In genomic region chr14:51929309-51929943, GRCm38 (mm10) we compare ENCODE assay signal across 9 mouse cellular contexts. TPM values are rescaled to one million over a fixed set of nuclear protein-coding genes. Genes with fewer than 3 reads are reported as not detected.
DNase-seq lines count a peak whose midpoint lies in the region; ATAC-seq and TF ChIP-seq lines count a peak whose summit lies in the region.
"Had no signal": no experiment of that assay in that cellular context is flagged by ENCODE, and none has a peak within 500 bp of the region (broad histone marks: within the 10 kb centered on the region; RNA-seq: fewer than 3 reads in every experiment).

No protein-coding gene starts in this region.

- H3K4me3 ChIP-seq in neural tube, embryonic 15.5 days (replicated peaks) = no peak overlapping the region
- no peak overlapping the region for H3K4me3 ChIP-seq in kidney, embryonic 16.5 days (ENCODE audit: low read length)
- H3K4me3 ChIP-seq in lung, embryonic 15.5 days = no peak overlapping the region
- no peak overlapping the region for H3K4me3 ChIP-seq in testis, adult 2 months (ENCODE audit: control insufficient read depth, low read depth, low read length)
- no peak overlapping the region for H3K4me3 ChIP-seq in thymus, adult 2 months (ENCODE audit: control insufficient read depth, insufficient read depth, low read length)

- peak overlapping the region; percentile 67 for H3K27ac ChIP-seq in neural tube, embryonic 15.5 days (replicated peaks)
- no peak overlapping the region for H3K27ac ChIP-seq in kidney, embryonic 16.5 days (ENCODE audit: low read length)
- peak overlapping the region; percentile 63 for H3K27ac ChIP-seq in lung, embryonic 15.5 days
- H3K27ac ChIP-seq in testis, adult 2 months (ENCODE audit: control insufficient read depth, insufficient read depth, low read depth, low read length) = peak overlapping the region; percentile 40; the same call in 1 of the 2 replicates
- no peak overlapping the region for H3K27ac ChIP-seq in thymus, adult 2 months (ENCODE audit: control insufficient read depth, insufficient read depth, low read length)

- no peaks in the 10 kb centered on the region for H3K27me3 ChIP-seq in neural tube, embryonic 15.5 days (replicated peaks)
- no peaks in the 10 kb centered on the region for H3K27me3 ChIP-seq in kidney, embryonic 16.5 days (ENCODE audit: insufficient read depth, low read length)
- no peaks in the 10 kb centered on the region for H3K27me3 ChIP-seq in lung, embryonic 15.5 days
- no peaks in the 10 kb centered on the region for H3K27me3 ChIP-seq in testis, adult 2 months (ENCODE audit: control insufficient read depth, insufficient read depth, low read length)
- H3K27me3 ChIP-seq in thymus, adult 2 months (ENCODE audit: control insufficient read depth, insufficient read depth, low read length) = no peaks in the 10 kb centered on the region

- no peak overlapping the region for H3K4me2 ChIP-seq in neural tube, embryonic 15.5 days
- no peak overlapping the region for H3K4me2 ChIP-seq in kidney, embryonic 16.5 days (replicated peaks; ENCODE audit: low read depth, low read length)
- H3K4me2 ChIP-seq in lung, embryonic 15.5 days = peak overlapping the region; percentile 21; the same call in 1 of the 2 replicates

- 0 out of 2 replicates have a peak, but pooled peaks cover 2% of the 10 kb centered on the region for H3K4me1 ChIP-seq in neural tube, embryonic 15.5 days
- 0 out of 2 replicates have a peak, but pooled peaks cover 4% of the 10 kb centered on the region for H3K4me1 ChIP-seq in kidney, embryonic 16.5 days (ENCODE audit: insufficient read depth, low read length)
- peaks cover 25% of the 10 kb centered on the region for H3K4me1 ChIP-seq in lung, embryonic 15.5 days
- peaks cover 1% of the 10 kb centered on the region; the same call in 1 of the 2 replicates for H3K4me1 ChIP-seq in testis, adult 2 months (ENCODE audit: control insufficient read depth, insufficient read depth, low read length)
- no peaks in the 10 kb centered on the region for H3K4me1 ChIP-seq in thymus, adult 2 months (replicated peaks; ENCODE audit: control insufficient read depth, insufficient read depth, low read length)

- WGBS in neural tube, embryonic 15.5 days = 88% methylated on average over 8 of the region's 8 CpGs
- 78% methylated on average over 8 of the region's 8 CpGs for WGBS in kidney, embryonic 16.5 days
- WGBS in lung, embryonic 15.5 days = 54% methylated on average over 8 of the region's 8 CpGs
- WGBS in thymus, adult 2 months = 93% methylated on average over 8 of the region's 8 CpGs

- no peaks in the 10 kb centered on the region for H3K9me3 ChIP-seq in neural tube, embryonic 15.5 days (replicated peaks)
- H3K9me3 ChIP-seq in kidney, embryonic 16.5 days (ENCODE audit: low read length) = no peaks in the 10 kb centered on the region
- H3K9me3 ChIP-seq in lung, embryonic 15.5 days = no peaks in the 10 kb centered on the region

- TF ChIP-seq CTCF in testis, adult 2 months (IDR thresholded peaks at IDR 0.05; ENCODE audit: control insufficient read depth, insufficient read depth, insufficient replicate concordance, low read depth, low read length) = no peak
- TF ChIP-seq CTCF in thymus, adult 2 months (IDR thresholded peaks at IDR 0.05; ENCODE audit: borderline replicate concordance, control insufficient read depth, extremely low read depth, insufficient read depth, low read length, poor library complexity) = no peak

- peak; percentile 55 for DNase-seq in adrenal gland, postnatal 14 days
- DNase-seq in adrenal gland, postnatal 4 days (ENCODE audit: low spot score in 2 of 2) = no peak
- no peak for DNase-seq in neural tube, embryonic 10.5 days (ENCODE audit: extremely low spot score, low spot score)
- no peak for DNase-seq in thymus, adult 2 months

- no peaks in the 10 kb centered on the region for H3K36me3 ChIP-seq in neural tube, embryonic 15.5 days
- H3K36me3 ChIP-seq in kidney, embryonic 16.5 days (ENCODE audit: insufficient read depth, low read length) = no peaks in the 10 kb centered on the region
- H3K36me3 ChIP-seq in lung, embryonic 15.5 days = no peaks in the 10 kb centered on the region
- H3K36me3 ChIP-seq in testis, adult 2 months (ENCODE audit: control insufficient read depth, insufficient read depth, low read length) = no peaks in the 10 kb centered on the region
- H3K36me3 ChIP-seq in thymus, adult 2 months (ENCODE audit: control insufficient read depth, insufficient read depth, low read length) = no peaks in the 10 kb centered on the region

- no peak overlapping the region for H3K9ac ChIP-seq in neural tube, embryonic 15.5 days (replicated peaks)
- H3K9ac ChIP-seq in kidney, embryonic 16.5 days (replicated peaks; ENCODE audit: low read length) = no peak overlapping the region
- no peak overlapping the region for H3K9ac ChIP-seq in lung, embryonic 15.5 days

- ATAC-seq in neural tube, embryonic 15.5 days (ENCODE audit: low FRiP score) = peak; percentile 48; the same call in 1 of the 2 replicates
- 0 out of 2 replicates have a peak, but pooled peaks have one; percentile 44 for ATAC-seq in kidney, embryonic 16.5 days (ENCODE audit: low FRiP score, low TSS enrichment)
- ATAC-seq in lung, embryonic 15.5 days (ENCODE audit: borderline replicate concordance, extremely low read depth, low FRiP score, low TSS enrichment) = peak; percentile 79

- TF ChIP-seq POLR2A in testis, adult 2 months (IDR thresholded peaks at IDR 0.05; ENCODE audit: control insufficient read depth, low read depth, low read length) = no peak
- TF ChIP-seq POLR2A in thymus, adult 2 months (IDR thresholded peaks at IDR 0.05; ENCODE audit: control insufficient read depth, extremely low read depth, insufficient read depth, low read length, poor library complexity) = no peak

RNA-seq across cellular contexts. Expression of gene Rnase13, which starts 6.9 kb away (rescaled TPM):
- not detected in 2 replicates for total RNA-seq in adrenal gland, postnatal 14 days (2021)
- not detected for total RNA-seq in adrenal gland, postnatal 4 days (2021)
- polyA plus RNA-seq in neural tube, embryonic 15.5 days (2015; fragmentation: Nextera tagmentation; extraction: Ambion mirVana) = not detected in 2 replicates
- polyA plus RNA-seq in kidney, embryonic 16.5 days (2015; fragmentation: Nextera tagmentation; extraction: Ambion mirVana) = not detected in 2 replicates
- polyA plus RNA-seq in lung, embryonic 15.5 days (2015; fragmentation: Nextera tagmentation; extraction: Ambion mirVana) = not detected in 2 replicates
- 0.07 TPM in 1 of 2 replicates, not detected in the other for polyA plus RNA-seq in testis, adult 2 months (2012; rRNA removed)
- polyA plus RNA-seq in thymus, adult 2 months (2012; rRNA removed) = not detected in 2 replicates
- polyA plus RNA-seq: limb, embryonic 11.5 days had no signal

RNA-seq across cellular contexts. Expression of gene Tppp2, which starts 11.2 kb away (rescaled TPM):
- not detected in 2 replicates for total RNA-seq in adrenal gland, postnatal 14 days (2021)
- total RNA-seq in adrenal gland, postnatal 4 days (2021) = not detected
- polyA plus RNA-seq in neural tube, embryonic 15.5 days (2015; fragmentation: Nextera tagmentation; extraction: Ambion mirVana) = not detected in 2 replicates
- not detected in 2 replicates for polyA plus RNA-seq in kidney, embryonic 16.5 days (2015; fragmentation: Nextera tagmentation; extraction: Ambion mirVana)
- not detected in 2 replicates for polyA plus RNA-seq in lung, embryonic 15.5 days (2015; fragmentation: Nextera tagmentation; extraction: Ambion mirVana)
- polyA plus RNA-seq in testis, adult 2 months (2012; rRNA removed) = 153 and 181 TPM in 2 replicates
- not detected in 2 replicates for polyA plus RNA-seq in thymus, adult 2 months (2012; rRNA removed)
- polyA plus RNA-seq: limb, embryonic 11.5 days had no signal

RNA-seq across cellular contexts. Expression of gene Ndrg2, which starts 15.5 kb away (rescaled TPM):
- total RNA-seq in adrenal gland, postnatal 14 days (2021) = 314 and 338 TPM in 2 replicates
- 100 to 1,000 TPM; 155 to 181 TPM for total RNA-seq in adrenal gland, postnatal 4 days (2021)
- 268 and 281 TPM in 2 replicates for polyA plus RNA-seq in neural tube, embryonic 15.5 days (2015; fragmentation: Nextera tagmentation; extraction: Ambion mirVana)
- polyA plus RNA-seq in kidney, embryonic 16.5 days (2015; fragmentation: Nextera tagmentation; extraction: Ambion mirVana) = 52.0 and 59.5 TPM in 2 replicates
- polyA plus RNA-seq in lung, embryonic 15.5 days (2015; fragmentation: Nextera tagmentation; extraction: Ambion mirVana) = 60.6 and 63.7 TPM in 2 replicates
- 27.3 and 31.6 TPM in 2 replicates for polyA plus RNA-seq in testis, adult 2 months (2012; rRNA removed)
- 85.1 and 178 TPM in 2 replicates for polyA plus RNA-seq in thymus, adult 2 months (2012; rRNA removed)

RNA-seq across cellular contexts. Expression of gene Slc39a2, which starts 36.7 kb away (rescaled TPM):
- total RNA-seq in adrenal gland, postnatal 14 days (2021) = 0.63 and 0.64 TPM in 2 replicates
- total RNA-seq in adrenal gland, postnatal 4 days (2021) = under 1 TPM; 0.82 to 0.95 TPM
- 1.5 and 2.0 TPM in 2 replicates for polyA plus RNA-seq in neural tube, embryonic 15.5 days (2015; fragmentation: Nextera tagmentation; extraction: Ambion mirVana)
- 0.30 and 0.50 TPM in 2 replicates for polyA plus RNA-seq in kidney, embryonic 16.5 days (2015; fragmentation: Nextera tagmentation; extraction: Ambion mirVana)
- polyA plus RNA-seq in lung, embryonic 15.5 days (2015; fragmentation: Nextera tagmentation; extraction: Ambion mirVana) = 0.34 and 0.38 TPM in 2 replicates
- polyA plus RNA-seq in testis, adult 2 months (2012; rRNA removed) = 0.14 and 0.30 TPM in 2 replicates
- 0.84 and 1.5 TPM in 2 replicates for polyA plus RNA-seq in thymus, adult 2 months (2012; rRNA removed)

RNA-seq across cellular contexts. Expression of gene Mettl17, which starts 44.8 kb away (rescaled TPM):
- total RNA-seq in adrenal gland, postnatal 14 days (2021) = 37.1 and 39.0 TPM in 2 replicates
- total RNA-seq in adrenal gland, postnatal 4 days (2021) = 10 to 100 TPM; 37.5 to 44.2 TPM
- 83.5 and 90.9 TPM in 2 replicates for polyA plus RNA-seq in neural tube, embryonic 15.5 days (2015; fragmentation: Nextera tagmentation; extraction: Ambion mirVana)
- 49.1 and 57.3 TPM in 2 replicates for polyA plus RNA-seq in kidney, embryonic 16.5 days (2015; fragmentation: Nextera tagmentation; extraction: Ambion mirVana)
- 40.0 and 40.1 TPM in 2 replicates for polyA plus RNA-seq in lung, embryonic 15.5 days (2015; fragmentation: Nextera tagmentation; extraction: Ambion mirVana)
- polyA plus RNA-seq in testis, adult 2 months (2012; rRNA removed) = 14.4 and 15.8 TPM in 2 replicates
- polyA plus RNA-seq in thymus, adult 2 months (2012; rRNA removed) = 50.4 and 56.7 TPM in 2 replicates

Comparison
In these comparisons a context has a peak if more than half of its experiments do, and no peak if none do; other contexts are left out.
1. H3K27ac ChIP-seq: peak in neural tube, embryonic 15.5 days (single experiment), lung, embryonic 15.5 days (single experiment) and testis, adult 2 months (single experiment); none in kidney, embryonic 16.5 days (single experiment) and thymus, adult 2 months (single experiment).
2. RNA of gene Tppp2, which starts 11.2 kb away (polyA plus RNA-seq): 153 to 181 TPM in testis, adult 2 months; not detected in thymus, adult 2 months, not detected in neural tube, embryonic 15.5 days, not detected in kidney, embryonic 16.5 days and not detected in lung, embryonic 15.5 days; every median in the first group is over 100 times any median in the second.
3. Peak in every context shown above with its lines, with median percentiles within 50 percentile points of each other: ATAC-seq.